Mouse (Mus musculus): Measurements from ENCODE around the gene Retsat.

- TF ChIP-seq CTCF (IDR thresholded peaks at IDR 0.05; ENCODE audit: control insufficient read depth, insufficient read depth, low read length): no peak
- no peak for TF ChIP-seq POLR2A (IDR thresholded peaks at IDR 0.05; ENCODE audit: borderline replicate concordance, control insufficient read depth, low read depth, low read length)
Measured at GRCm38 (mm10) chr6:72567508-72567907, 30.8 kb upstream of the Retsat start.

Data from bone marrow, adult 2 months (tissue).